22 mouse cellular contexts compared by ENCODE assay signal in genomic region chr11:109255022-109255421, GRCm38 (mm10). TPM values are rescaled to one million over a fixed set of nuclear protein-coding genes. Genes with fewer than 3 reads are reported as not detected.
DNase-seq lines count a peak whose midpoint lies in the region; ATAC-seq and TF ChIP-seq lines count a peak whose summit lies in the region.
"Had no signal": no experiment of that assay in that cellular context is flagged by ENCODE, and none has a peak within 500 bp of the region (broad histone marks: within the 10 kb centered on the region; RNA-seq: fewer than 3 reads in every experiment).

No protein-coding gene starts in this region.

- H3K4me2 ChIP-seq in heart, embryonic 12.5 days = no peak overlapping the region
- no peak overlapping the region for H3K4me2 ChIP-seq in midbrain, embryonic 11.5 days
- H3K4me2 ChIP-seq in midbrain, postnatal 0 days (ENCODE audit: low read depth, low read length, poor library complexity, severe bottlenecking) = no peak overlapping the region
- H3K4me2 ChIP-seq in stomach, embryonic 16.5 days (ENCODE audit: low read depth, low read length) = no peak overlapping the region
- H3K4me2 ChIP-seq: embryonic facial prominence, embryonic 13.5 days; heart, embryonic 15.5 days; midbrain, embryonic 15.5 days had no signal

- H3K27me3 ChIP-seq in heart, embryonic 12.5 days (replicated peaks) = peaks cover 9% of the 10 kb centered on the region
- no peaks in the 10 kb centered on the region for H3K27me3 ChIP-seq in midbrain, embryonic 11.5 days (ENCODE audit: control insufficient read depth, insufficient read depth, low read length)
- H3K27me3 ChIP-seq in midbrain, postnatal 0 days (ENCODE audit: insufficient read depth, low read length) = no peaks in the 10 kb centered on the region
- H3K27me3 ChIP-seq in stomach, embryonic 16.5 days (ENCODE audit: control insufficient read depth, insufficient read depth, low read length) = no peaks in the 10 kb centered on the region
- H3K27me3 ChIP-seq: embryonic facial prominence, embryonic 13.5 days; heart, embryonic 15.5 days; midbrain, embryonic 15.5 days had no signal

- no peaks in the 10 kb centered on the region for H3K4me1 ChIP-seq in heart, embryonic 12.5 days (replicated peaks)
- H3K4me1 ChIP-seq in midbrain, embryonic 11.5 days (ENCODE audit: control insufficient read depth, insufficient read depth, low read length) = no peaks in the 10 kb centered on the region
- no peaks in the 10 kb centered on the region for H3K4me1 ChIP-seq in midbrain, postnatal 0 days (ENCODE audit: insufficient read depth, low read length)
- peaks cover 4% of the 10 kb centered on the region; the same call in 1 of the 2 replicates for H3K4me1 ChIP-seq in stomach, embryonic 16.5 days (ENCODE audit: control insufficient read depth, insufficient read depth, low read length)
- H3K4me1 ChIP-seq: embryonic facial prominence, embryonic 13.5 days; heart, embryonic 15.5 days; midbrain, embryonic 15.5 days had no signal

- no peak overlapping the region for H3K27ac ChIP-seq in heart, embryonic 12.5 days (ENCODE audit: poor library complexity, severe bottlenecking)
- H3K27ac ChIP-seq in midbrain, embryonic 11.5 days (ENCODE audit: low read depth, low read length) = no peak overlapping the region
- H3K27ac ChIP-seq in midbrain, postnatal 0 days (ENCODE audit: low read depth, low read length) = no peak overlapping the region
- H3K27ac ChIP-seq in stomach, embryonic 16.5 days (ENCODE audit: low read length) = peak overlapping the region; percentile 49; the same call in 1 of the 2 replicates
- H3K27ac ChIP-seq: embryonic facial prominence, embryonic 13.5 days; gastrocnemius, adult 2 months; heart, embryonic 15.5 days; liver, embryonic 14.5 days; midbrain, embryonic 15.5 days had no signal

- no peaks in the 10 kb centered on the region for H3K9me3 ChIP-seq in heart, embryonic 12.5 days (replicated peaks)
- H3K9me3 ChIP-seq in midbrain, embryonic 11.5 days (ENCODE audit: control insufficient read depth, low read length) = no peaks in the 10 kb centered on the region
- no peaks in the 10 kb centered on the region for H3K9me3 ChIP-seq in midbrain, postnatal 0 days (ENCODE audit: low read length)
- no peaks in the 10 kb centered on the region for H3K9me3 ChIP-seq in stomach, embryonic 16.5 days (replicated peaks; ENCODE audit: control insufficient read depth, low read length)
- H3K9me3 ChIP-seq: embryonic facial prominence, embryonic 13.5 days; heart, embryonic 15.5 days; midbrain, embryonic 15.5 days had no signal

- 64% methylated on average over 4 of the region's 4 CpGs for WGBS in heart, embryonic 12.5 days
- 83% methylated on average over 4 of the region's 4 CpGs for WGBS in midbrain, embryonic 11.5 days
- 80% methylated on average over 4 of the region's 4 CpGs for WGBS in midbrain, postnatal 0 days
- 28% methylated on average over 4 of the region's 4 CpGs for WGBS in stomach, embryonic 16.5 days

- no peak for ATAC-seq in heart, embryonic 12.5 days (ENCODE audit: insufficient number of reproducible peaks, low FRiP score)
- no peak for ATAC-seq in midbrain, embryonic 11.5 days (ENCODE audit: low FRiP score)
- no peak for ATAC-seq in midbrain, postnatal 0 days (ENCODE audit: low FRiP score)
- ATAC-seq in stomach, embryonic 16.5 days (ENCODE audit: insufficient read depth, low FRiP score) = peak; percentile 74; the same call in 1 of the 2 replicates
- no peak for ATAC-seq in inflammation-experienced regulatory T-cells, adult 6 months
- ATAC-seq: forebrain, embryonic 16.5 days; hindbrain, embryonic 16.5 days; midbrain, embryonic 15.5 days had no signal

- H3K4me3 ChIP-seq in heart, embryonic 12.5 days = no peak overlapping the region
- H3K4me3 ChIP-seq in midbrain, embryonic 11.5 days (ENCODE audit: low read depth, low read length) = no peak overlapping the region
- H3K4me3 ChIP-seq in midbrain, postnatal 0 days (ENCODE audit: low read depth, low read length) = no peak overlapping the region
- H3K4me3 ChIP-seq in stomach, embryonic 16.5 days (replicated peaks; ENCODE audit: low read length) = no peak overlapping the region
- H3K4me3 ChIP-seq: embryonic facial prominence, embryonic 13.5 days; gastrocnemius, adult 2 months; heart, embryonic 15.5 days; midbrain, embryonic 15.5 days had no signal

- H3K9ac ChIP-seq in heart, embryonic 12.5 days = no peak overlapping the region
- no peak overlapping the region for H3K9ac ChIP-seq in midbrain, embryonic 11.5 days (ENCODE audit: low read length)
- no peak overlapping the region for H3K9ac ChIP-seq in midbrain, postnatal 0 days (replicated peaks; ENCODE audit: low read length, poor library complexity, severe bottlenecking)
- no peak overlapping the region for H3K9ac ChIP-seq in stomach, embryonic 16.5 days (ENCODE audit: low read length)
- H3K9ac ChIP-seq: embryonic facial prominence, embryonic 13.5 days; heart, embryonic 15.5 days; liver, embryonic 14.5 days; midbrain, embryonic 15.5 days had no signal

- peak; percentile 57 for DNase-seq in heart, adult 11 months
- peak; percentile 35 for DNase-seq in midbrain, embryonic 11.5 days (ENCODE audit: low spot score, missing footprints)
- DNase-seq in midbrain, postnatal 0 days (ENCODE audit: low spot score) = no peak
- DNase-seq in lung, postnatal 14 days = peak; percentile 22
- no peak for DNase-seq in cerebellum, adult 11-12 months
- DNase-seq: adrenal gland, postnatal 10 days; cerebellum, adult 9-11 months; gastrocnemius, adult 2 months; kidney, adult 11 months; layer of hippocampus, adult 9-11 months; liver; spleen, adult 18-20 months had no signal

- TF ChIP-seq CTCF in midbrain, postnatal 0 days (IDR thresholded peaks at IDR 0.05) = no peak

- no peaks in the 10 kb centered on the region for H3K36me3 ChIP-seq in heart, embryonic 12.5 days
- H3K36me3 ChIP-seq in midbrain, embryonic 11.5 days (ENCODE audit: control insufficient read depth, insufficient read depth, low read length) = no peaks in the 10 kb centered on the region
- no peaks in the 10 kb centered on the region for H3K36me3 ChIP-seq in midbrain, postnatal 0 days (ENCODE audit: insufficient read depth, low read length)
- no peaks in the 10 kb centered on the region for H3K36me3 ChIP-seq in stomach, embryonic 16.5 days (ENCODE audit: control insufficient read depth, insufficient read depth, low read length)
- H3K36me3 ChIP-seq: embryonic facial prominence, embryonic 13.5 days; G1E; heart, embryonic 15.5 days; midbrain, embryonic 15.5 days had no signal

RNA-seq across cellular contexts. Expression of gene Rgs9, which starts 42.9 kb away (rescaled TPM):
- 0.91 and 1.1 TPM in 2 replicates for polyA plus RNA-seq in heart, embryonic 12.5 days (2016; fragmentation: Nextera tagmentation; extraction: Ambion mirVana)
- polyA plus RNA-seq in midbrain, embryonic 11.5 days (2014; fragmentation: Nextera tagmentation; extraction: Ambion mirVana) = 1.6 and 1.7 TPM in 2 replicates
- 33.8 and 42.1 TPM in 2 replicates for total RNA-seq in midbrain, postnatal 0 days (2014; rRNA removed)
- 19.3 and 23.3 TPM in 2 replicates for polyA plus RNA-seq in midbrain, postnatal 0 days (2015; fragmentation: Nextera tagmentation; extraction: Ambion mirVana)
- 2.1 and 2.3 TPM in 2 replicates for polyA plus RNA-seq in stomach, embryonic 16.5 days (2015; fragmentation: Nextera tagmentation; extraction: Ambion mirVana)
- polyA plus RNA-seq in inflammation-experienced regulatory T-cells, adult 6 months (2017; shearing (Covaris generic)) = 1 to 10 TPM; 4.2 to 6.6 (median 4.9) TPM
- polyA plus RNA-seq: G1E had no signal

Comparison
In these comparisons a context has a peak if more than half of its experiments do, and no peak if none do; other contexts are left out.
1. DNase-seq: peak in heart, adult 11 months (single experiment), midbrain, embryonic 11.5 days (single experiment) and lung, postnatal 14 days (single experiment); none in midbrain, postnatal 0 days (single experiment) and cerebellum, adult 11-12 months (single experiment).